Mouse (Mus musculus): ENCODE measurements around the gene Psd.

Psd gene

DNA sequence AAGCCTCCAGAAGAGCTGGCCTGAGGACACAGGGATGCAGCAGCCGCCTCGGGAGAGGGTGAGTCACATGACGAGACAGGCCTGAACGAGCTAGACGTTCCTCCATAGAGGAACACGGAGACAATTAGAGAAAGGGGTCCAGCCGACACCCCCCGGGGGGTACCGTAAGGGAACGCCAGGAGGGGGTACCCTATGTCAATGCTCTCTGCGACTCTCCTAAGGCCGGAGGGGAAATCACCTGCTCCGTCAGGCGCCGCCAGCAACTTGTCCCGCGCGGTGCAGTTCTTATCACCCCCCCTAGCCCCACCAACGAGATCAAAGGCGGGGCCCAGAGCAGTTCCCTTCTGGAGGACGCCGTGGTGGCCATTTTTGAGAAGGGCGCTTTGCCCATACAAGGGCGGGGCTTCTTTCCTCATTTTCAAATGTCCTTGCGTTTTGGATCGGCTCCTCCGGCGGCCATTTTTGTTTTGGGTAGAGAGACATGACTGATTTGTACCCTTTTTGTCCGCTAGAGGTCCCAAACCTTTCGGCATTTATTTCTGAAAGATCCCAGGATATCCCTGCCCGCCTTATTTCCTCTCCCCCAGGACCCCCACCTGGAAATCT, 11.5 kb upstream of the Psd start, which contains the start of gene Cuedc2:
Gene Cuedc2 (minus strand): TSS at position 372 of the 606 bp plus-strand sequence.
- peak; percentile 99 to 100 for DNase-seq

DNA sequence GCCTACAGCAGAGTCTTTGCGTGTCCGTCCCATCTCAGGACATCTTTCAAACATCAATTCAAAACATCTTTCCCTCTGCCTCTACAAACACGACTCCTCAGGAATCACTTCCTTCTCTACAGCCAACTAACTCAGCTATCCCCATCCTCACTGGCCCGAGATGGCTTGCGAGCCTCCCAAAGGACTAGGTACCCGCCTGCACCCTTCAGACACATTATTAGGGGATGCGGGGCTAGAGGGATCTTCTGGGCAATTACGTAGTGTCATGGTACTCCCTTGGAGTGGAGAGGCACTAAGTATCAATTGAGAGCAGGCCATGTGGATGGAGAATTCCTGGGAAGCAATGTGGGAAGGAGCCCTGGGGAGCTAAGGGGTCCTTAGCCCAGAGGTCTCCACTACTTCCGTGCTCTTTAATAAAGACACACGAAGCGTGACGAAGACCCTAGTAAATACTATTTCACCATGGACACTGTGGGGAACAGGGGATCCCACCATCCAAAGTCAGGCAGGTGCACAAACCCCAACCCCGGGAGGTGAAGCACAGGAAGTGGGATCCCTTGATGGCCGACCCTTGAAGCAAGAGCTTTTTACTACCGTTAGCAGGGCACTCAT, 10.9 kb upstream of the Psd start:
- DNase-seq = no peak

DNA sequence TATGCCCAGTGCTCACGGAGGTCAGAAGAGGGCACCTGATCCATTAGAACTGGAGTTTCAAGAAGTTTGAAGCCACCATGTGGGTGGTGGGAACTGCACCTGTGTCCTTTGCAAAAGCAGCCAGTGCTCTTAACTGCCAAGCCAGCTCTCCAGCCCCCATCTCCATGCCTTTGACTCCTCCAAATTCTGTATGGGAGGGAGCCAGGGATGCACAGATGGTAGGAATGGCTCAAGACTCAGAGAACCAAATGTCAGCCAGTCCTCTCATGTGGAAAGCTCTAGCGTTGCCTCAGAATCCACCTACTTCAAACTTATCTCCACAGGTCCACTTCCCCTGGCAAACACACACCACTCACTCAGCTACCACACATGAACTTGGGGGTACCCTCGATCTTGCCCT, 7.0 kb upstream of the Psd start:
- DNase-seq = peak; percentile 78 to 87

DNA sequence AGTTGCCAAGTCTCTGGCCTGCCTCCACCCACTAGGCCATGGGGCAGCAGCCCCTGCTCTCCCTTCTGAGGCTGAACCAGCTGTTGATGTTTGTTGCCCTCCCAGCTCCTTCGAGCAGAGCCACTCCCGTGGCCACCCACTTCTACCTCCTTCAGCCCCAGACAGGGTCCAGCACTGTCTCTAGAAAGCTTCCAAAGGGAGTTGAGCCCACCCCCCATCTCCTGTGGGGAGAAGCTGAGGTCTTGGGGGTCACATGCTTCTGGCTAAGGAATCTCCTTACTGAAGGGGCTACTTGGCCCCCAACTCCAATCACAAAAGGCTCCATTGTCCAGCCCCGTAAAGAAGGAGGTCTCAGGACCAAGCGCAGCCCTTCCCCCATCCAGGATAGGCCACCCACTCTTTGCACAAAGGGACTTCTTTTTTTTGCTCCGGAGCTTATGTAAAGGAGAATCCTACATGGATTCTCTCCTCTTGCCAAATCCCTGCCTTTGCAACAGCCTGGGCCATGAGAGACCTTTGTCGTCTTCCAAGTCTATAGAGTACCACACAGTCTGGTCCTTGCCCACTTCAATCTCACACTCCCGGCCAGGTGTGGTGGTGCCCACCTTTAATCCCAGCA, 5.9 kb upstream of the Psd start:
- peak in 1 of 2 experiments; percentile 36 for DNase-seq

DNA sequence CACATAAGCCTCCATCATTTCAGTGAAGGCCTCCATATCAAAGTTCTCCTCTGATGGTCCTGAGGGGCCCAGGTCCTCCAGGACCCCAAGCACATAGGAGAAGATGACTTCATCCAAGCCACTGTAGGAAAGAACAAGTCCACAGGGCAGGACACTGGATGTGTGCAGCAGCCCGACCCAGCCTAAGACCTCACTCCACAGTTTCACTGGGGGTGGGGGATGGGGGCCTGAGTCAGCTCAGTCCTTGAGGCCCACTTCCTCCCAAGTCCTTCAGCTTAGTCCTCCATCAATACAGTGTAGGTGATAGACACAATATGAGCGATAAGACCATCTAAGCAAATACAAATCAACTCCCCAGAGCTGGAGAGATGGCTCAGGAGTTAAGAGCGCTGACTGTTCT, 5.0 kb upstream of the Psd start:
- DNase-seq = no peak

DNA sequence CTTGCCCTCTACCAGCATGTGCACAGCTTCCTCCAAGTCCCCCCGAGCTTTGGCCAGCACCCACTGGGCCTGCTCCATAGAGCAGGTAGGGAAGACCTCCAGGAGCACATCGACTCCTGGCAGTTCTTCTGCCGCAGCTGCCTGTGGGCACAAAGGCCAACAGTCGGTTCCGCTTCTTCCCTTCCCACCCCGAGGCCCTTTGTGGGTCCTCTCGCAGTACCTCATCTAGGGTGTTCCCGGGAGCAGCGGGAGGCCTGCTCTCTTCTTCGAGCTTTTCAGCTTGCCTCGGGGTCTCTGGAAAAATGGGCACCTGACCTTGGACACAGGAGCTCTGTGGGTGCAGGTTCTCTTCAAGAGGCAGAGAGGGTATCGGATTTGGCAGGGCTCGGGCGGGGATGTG, 4.4 kb upstream of the Psd start:
- DNase-seq = no peak

DNA sequence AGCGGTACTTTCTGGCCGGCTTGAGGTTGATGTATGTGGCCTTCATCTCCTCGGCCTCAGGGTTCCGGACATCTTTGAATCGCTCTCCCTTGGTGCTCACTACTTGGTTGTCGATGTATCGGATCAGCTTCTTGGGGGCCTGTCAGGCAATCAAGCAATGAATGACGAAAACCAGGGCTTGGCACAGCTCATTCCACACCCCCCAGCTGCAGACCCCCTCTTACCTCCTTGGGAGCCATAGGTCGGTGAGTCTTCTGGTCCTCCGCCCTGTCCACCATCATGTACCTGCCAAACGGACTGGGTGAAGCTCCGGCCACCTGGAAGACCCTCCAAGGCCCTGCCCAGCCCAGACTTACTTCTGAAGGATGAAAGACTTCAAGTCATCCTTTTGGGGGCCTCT, 3.7 kb upstream of the Psd start:
- DNase-seq = no peak

DNA sequence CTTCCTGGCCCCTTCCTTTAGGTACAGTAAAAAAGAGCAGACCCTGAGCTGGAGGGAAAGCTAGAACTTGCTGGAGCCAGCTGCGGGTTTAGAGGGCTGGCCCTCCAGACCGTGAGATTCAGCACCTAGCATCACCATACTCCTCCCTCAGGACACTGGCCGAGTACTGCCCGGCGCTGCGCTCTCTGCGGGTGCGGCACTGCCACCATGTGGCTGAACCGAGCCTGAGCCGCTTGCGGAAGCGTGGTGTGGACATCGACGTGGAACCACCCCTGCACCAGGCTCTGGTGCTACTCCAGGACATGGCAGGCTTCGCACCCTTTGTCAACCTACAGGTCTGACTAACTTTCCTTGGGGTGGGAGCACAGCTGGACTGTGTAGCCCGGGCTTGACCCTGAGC, 3.0 kb upstream of the Psd start:
- peak; percentile 89 to 94 for DNase-seq

DNA sequence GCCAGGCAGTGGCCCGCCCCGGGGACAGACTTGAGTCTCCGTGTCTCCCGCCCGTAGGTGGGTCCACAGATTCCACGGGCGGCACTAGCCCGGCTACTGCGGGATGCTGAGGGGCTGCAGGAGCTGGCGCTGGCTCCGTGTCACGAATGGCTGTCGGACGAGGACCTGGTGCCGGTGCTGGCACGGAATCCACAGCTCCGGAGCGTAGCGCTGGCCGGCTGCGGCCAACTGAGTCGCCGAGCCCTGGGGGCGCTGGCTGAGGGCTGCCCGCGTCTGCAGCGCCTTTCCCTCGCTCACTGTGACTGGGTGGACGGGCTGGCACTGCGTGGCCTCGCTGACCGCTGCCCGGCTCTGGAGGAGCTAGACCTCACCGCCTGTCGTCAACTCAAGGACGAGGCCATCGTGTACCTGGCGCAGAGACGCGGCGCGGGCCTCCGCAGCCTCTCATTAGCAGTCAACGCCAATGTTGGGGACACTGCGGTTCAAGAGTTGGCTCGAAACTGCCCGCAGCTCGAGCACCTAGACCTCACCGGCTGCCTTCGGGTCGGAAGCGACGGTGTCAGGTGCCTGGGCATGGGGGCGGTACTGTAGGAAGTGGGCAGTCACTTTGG, 2.2 kb upstream of the Psd start:
- DNase-seq = peak in 1 of 2 experiments; percentile 68

DNA sequence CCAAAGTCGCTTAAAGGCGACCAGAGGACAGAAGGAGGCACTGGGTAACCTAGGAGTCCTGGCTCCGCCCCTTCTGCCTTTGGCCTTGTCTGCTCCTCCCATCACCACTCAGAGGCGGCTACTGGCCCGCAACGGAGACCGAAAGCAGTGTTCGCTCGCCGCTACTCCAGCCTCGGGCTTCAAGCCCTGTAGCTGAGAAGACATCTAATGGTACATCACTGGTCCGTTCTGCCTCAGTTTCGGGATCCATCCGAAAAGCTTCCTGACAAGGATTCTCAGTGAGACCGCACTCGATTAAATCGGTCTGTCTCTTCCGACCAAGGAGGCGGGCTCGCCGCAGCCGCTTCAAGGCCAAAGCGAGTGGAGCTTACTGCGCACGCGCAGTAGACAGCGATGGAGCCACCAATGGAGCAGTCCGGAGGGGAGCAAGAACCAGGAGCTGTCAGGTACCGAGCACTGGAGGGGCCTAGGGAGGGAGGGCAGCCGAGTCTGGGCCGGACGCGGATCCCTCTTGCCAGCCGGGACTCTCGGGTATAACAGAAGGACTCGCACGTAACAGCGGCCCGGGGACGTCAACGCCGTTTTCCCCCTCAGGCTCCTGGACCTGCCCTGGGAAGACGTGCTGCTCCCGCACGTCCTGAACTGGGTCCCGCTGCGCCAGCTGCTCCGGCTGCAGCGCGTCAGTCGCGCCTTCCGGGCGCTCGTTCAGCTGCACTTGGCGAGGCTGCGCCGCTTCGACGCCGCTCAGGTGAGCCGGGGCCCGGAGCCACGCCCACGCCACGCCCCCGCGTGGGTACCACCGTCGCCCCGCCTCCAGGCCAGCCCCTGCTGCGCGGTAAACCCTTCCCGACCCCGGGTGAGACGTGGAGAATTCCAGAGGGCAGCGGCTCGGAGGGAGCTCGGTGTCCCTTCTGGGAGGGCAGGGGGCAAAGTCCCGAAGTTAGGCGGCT, 1.4 kb upstream of the Psd start, which contains the start of gene Fbxl15:
Gene Fbxl15 (plus strand): TSS at position 104 of the 950 bp plus-strand sequence.
- DNase-seq = peak; percentile 95 to 99

DNA sequence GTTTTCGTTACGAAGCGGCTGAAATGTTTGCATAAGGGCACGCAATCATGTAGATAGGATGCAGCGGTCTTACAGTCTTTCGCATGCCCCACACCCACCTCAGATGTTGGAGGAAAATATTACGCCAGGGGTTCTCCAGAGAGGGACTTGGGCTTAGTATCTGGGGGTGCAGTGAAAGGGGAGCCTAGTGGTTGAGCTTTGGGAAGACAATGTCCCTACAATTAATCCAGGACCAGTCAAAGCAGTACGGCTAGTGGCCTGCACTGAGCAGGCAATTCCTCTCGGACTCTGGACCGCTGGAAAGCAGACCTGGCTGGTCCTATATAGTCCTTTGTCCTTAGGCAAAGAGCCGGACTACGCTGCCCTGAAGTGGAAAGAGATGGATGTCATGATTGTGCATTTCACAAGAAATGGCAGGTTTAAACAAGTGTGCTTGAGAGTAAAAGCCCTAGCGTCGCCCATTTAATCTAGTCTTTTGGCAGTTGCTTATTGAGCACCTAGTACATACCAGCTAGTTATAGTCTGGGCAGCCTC, 642 bp upstream of the Psd start:
- DNase-seq = no peak

DNA sequence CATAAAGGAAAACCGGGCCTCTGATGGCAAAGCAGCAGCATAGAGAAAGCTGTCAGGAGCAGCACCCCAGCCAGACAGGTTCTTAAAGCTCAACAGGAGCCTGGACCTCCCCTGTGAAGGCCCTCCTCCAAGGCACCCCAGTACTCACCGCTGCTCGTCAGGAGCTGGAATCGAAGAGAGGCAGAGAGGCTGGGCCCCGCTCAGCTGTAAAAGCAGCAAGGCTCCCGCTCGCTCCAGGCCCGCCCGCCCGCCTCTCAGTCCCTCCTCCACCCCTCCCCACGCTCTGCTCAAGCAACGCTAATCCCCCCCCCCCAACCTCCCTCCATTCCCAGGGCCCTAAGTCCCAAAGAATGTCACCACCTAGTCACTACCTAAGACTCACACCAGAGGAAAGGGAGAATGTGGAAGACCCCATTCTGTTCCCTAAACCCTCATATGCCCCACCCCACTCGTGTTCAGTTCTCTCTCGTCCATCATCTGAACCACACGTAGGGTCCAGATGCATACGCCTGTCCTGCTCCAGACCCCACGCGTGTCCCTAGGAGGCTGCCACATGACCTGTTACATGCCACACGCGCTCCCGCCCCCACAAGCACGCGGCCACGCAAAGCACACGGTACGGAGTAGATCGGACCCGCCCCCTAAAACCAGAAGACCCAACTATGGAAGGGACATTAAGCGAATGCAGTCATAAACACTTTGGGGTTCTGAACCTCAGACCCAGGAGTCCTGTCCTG, 769 bp downstream of the Psd start:
- peak; percentile 58 to 70 for DNase-seq

DNA sequence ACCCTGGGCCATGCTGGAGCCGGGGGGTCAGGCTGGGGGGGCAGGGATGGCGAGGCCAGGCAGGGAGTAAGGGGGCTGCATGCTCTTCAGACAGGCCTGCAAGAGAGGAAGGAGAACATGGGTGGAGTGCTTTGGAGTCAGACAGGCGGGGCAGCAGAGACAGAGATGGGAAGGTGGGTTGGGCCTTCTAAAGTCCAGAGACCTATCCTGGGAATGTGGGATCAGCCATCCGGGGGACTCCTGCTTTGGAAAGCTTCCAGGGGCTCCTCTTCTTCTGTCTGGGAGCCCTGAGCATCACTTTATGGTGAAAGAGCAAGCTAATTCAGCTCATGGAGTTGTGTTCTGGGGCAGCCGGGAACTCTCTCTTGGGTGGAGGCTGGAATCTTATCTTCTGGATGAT, 2.0 kb downstream of the Psd start:
- DNase-seq = no peak

DNA sequence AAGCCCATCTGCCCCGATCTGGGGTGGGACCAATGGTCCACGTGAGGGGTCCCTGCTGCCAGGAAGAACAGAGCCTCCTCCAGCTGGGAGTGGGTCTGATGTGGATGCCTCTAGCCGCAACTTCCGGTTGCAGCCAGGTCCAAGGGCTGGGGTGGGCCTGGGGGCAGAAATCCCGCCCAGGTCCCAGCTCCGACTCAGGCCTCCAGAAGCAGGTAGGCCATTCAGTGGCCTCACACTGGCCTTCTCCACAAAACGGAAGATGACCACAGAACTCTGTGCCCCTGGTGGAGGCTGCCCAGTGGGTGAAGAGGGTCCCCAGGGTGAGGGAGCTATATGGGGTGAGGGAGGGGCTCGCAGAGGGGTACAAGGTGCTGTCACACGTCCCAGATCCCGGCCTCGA, 2.6 kb downstream of the Psd start:
- peak in 1 of 2 experiments; percentile 22 for DNase-seq

DNA sequence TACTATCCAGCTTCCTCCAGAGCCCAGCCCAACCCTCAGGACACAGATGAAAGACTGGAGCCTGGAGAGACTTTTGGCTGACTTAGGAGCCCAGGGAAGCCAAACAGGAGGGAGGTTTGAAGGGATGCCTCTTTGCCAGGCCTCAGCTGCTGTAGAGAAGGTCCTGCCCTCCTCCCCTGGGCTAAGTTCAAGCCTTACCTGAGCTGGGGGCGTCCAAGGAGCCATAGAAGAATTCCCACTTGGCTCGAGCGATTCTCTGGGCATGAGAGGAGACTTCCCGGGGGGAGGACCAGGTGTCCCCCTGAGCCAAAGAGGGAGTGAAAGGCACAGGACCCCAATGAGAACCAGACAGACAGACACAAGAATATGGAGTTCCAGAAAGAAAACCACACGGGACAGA, 3.2 kb downstream of the Psd start:
- peak in 1 of 2 experiments; percentile 7 for DNase-seq

DNA sequence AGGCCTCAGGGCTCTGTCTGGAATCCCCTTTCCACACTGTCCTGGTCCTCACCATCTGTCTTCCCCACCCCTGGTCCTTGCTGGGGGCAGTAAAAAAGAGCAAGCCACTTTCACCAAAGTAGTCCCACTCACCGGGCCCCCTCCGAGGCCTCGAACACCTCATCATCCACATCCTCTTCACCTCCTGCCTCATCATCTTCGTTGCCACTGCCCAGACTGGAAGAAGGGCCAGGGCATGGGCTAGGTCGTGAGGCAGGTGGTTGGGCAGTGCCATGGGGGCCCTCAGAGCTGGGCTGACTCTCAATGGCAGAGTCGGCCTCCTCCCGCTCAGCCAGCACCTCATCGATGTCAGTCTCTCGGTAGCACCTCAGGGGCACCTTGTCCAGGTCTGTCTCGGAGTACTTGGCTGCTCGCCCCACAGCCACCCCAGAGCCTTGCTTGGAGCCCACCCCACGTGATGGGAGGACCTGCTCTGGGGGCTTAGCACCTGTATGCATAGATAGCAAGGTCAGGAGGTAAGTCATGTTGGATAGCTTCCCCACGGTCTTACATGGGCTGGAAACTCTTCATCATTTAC, 3.9 kb downstream of the Psd start:
- peak; percentile 44 to 50 for DNase-seq

DNA sequence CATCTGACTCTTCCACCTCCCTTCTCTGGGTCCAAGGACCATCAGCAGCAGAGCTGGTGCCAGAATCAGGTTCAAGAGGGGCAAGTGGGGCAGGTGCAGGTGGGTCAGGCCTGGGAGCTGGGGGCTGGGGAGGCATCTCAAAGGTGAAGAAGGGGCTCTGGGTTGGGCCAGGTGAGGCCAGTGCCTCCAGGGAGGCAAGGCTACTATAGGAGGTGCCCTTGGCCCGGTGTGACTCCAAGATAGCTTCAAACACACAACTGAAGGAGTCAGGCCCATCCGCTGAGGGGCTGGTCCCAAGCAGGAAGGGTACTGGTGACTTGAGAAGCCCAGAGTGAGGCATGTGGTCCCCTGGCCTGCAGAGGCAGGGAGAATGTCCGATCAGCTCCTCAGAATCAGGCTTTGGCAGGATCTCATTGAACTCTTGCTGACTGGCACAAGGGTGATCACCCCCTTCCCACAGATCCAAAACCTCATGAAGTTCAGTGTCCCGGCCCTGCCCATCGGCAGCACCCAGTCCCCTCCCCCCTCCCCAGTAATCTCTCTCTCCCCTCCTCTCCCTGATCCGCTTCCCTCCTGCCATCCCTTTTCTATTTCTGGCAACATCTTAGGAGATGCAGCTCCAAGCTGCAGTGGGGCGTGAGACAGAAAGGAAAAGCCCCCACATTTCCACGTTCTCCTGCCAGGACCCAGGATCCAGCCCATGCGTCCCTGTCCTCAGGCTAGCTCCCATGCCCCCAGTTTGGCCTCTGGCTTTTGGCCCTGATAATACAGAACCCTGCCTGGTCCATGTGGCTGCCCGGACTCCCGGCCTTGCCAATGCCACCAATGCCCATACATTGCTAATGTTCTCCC, 4.6 kb downstream of the Psd start:
- peak; percentile 39 to 55 for DNase-seq

DNA sequence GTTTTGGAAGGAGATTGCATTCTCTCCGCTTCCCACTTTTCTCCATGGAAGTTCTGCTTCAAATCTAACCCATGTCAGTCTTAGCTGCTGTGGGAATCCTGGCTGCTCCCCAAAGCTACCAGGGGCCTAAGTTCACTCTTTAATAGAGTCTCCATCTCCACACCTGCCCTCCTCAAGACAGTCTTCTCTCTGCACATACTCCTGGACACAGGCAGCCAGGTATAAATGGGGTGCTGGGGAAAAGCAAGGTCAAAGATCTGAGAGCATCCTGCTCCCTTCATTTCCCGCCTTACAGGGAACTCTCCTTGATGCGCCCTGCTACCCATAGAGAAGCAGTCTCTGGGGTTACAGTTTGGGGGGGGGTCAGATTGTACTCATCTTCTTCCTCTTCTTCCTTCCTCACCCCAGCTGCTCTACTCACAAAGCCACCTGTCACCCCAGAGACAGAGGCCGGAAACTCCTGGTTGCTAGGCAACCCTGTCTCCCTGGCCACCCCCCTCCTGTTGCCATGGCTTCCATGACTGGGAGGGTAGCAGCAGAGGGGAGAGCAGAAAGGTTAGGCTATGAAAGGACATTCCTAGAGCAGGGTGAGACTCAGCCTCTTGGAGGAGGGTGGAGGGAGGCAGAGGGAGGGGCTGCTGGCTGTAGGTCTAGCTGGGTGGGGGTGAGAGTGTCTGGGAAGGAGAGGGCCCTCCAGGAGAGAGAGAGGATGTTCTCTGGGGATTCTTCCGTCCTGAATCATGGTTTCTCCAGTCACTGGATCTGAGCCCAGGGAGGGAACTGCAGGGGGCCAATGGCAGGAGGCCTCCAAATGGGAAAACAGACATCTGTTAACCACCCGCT, 5.6 kb downstream of the Psd start:
- peak; percentile 83 to 85 for DNase-seq

DNA sequence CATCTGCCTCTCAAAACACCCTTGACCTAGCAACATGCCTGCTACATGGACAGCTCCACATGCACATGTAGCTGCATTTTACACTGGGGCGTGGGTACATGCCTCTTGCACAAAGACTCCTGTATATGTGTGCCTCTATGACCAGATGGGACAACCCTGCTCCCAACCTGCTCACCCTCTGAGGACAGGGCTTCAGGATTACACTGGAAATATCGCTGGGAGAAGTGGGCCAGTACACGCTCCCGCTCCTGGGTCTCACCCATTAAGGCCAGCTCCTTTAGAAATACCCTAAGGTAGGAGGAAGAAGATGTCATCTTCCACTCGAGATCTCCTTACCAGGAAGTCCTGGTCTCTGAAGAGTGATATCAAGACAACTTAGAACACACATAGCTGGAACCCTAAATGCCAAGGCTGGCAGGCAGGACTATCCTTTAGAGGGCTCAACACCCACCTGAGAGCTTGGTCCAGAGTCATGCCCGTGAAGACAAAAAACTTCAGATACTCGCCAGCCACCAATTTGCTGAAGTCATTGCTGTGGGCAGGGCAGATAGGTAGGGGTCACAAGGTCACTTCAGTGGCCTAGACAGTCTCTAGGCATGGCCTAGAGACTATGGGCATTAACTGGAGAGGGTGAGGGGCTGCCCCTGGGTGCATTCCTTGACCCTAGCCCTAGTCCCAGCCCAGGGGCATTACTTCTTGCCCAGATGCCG, 6.7 kb downstream of the Psd start:
- peak; percentile 10 to 16 for DNase-seq
